In genomic region chr7:12017829-12018228, GRCm38 (mm10) we compare ENCODE assay signal across 20 mouse cellular contexts. TPM values are rescaled to one million over a fixed set of nuclear protein-coding genes. Genes with fewer than 3 reads are reported as not detected.
DNase-seq lines count a peak whose midpoint lies in the region; ATAC-seq and TF ChIP-seq lines count a peak whose summit lies in the region.
"Not testable (repeated sequence)": the region's sequence is repeated elsewhere in the genome, so short reads cannot be mapped to it uniquely, and the experiment has no call there.
"Had no signal": no experiment of that assay in that cellular context is flagged by ENCODE, and none has a peak within 500 bp of the region (broad histone marks: within the 10 kb centered on the region; RNA-seq: fewer than 3 reads in every experiment).

No protein-coding gene starts in this region.

- not testable (repeated sequence) for H3K27ac ChIP-seq in embryonic facial prominence, embryonic 15.5 days (replicated peaks); hindbrain, embryonic 12.5 days; kidney, postnatal 0 days; limb, embryonic 14.5 days (replicated peaks; ENCODE audit: low read depth, low read length); lung, postnatal 0 days (ENCODE audit: low read length); midbrain, embryonic 13.5 days; stomach, embryonic 16.5 days (ENCODE audit: low read length)

- not testable (repeated sequence) for DNase-seq in kidney, postnatal 0 days (ENCODE audit: low spot score); limb, embryonic 14.5 days (ENCODE audit: low spot score); lung, postnatal 0 days (ENCODE audit: low spot score)

- H3K9ac ChIP-seq in embryonic facial prominence, embryonic 15.5 days; hindbrain, embryonic 12.5 days; kidney, postnatal 0 days (ENCODE audit: low read depth, low read length); limb, embryonic 14.5 days (ENCODE audit: low read depth, low read length, severe bottlenecking); lung, postnatal 0 days (replicated peaks; ENCODE audit: low read depth); midbrain, embryonic 13.5 days (replicated peaks); stomach, embryonic 16.5 days (ENCODE audit: low read length): not testable (repeated sequence)

- WGBS in embryonic facial prominence, embryonic 15.5 days, result 86% methylated on average over 2 of the region's 2 CpGs
- 88% methylated on average over 2 of the region's 2 CpGs for WGBS in hindbrain, embryonic 12.5 days
- 77% methylated on average over 2 of the region's 2 CpGs for whole genome bisulfite sequencing in kidney, postnatal 0 days
- 80% methylated on average over 2 of the region's 2 CpGs for WGBS in limb, embryonic 14.5 days
- 72% methylated on average over 2 of the region's 2 CpGs for WGBS in lung, postnatal 0 days
- WGBS in midbrain, embryonic 13.5 days, result 81% methylated on average over 2 of the region's 2 CpGs
- 85% methylated on average over 2 of the region's 2 CpGs for WGBS in stomach, embryonic 16.5 days

- not testable (repeated sequence) for H3K4me3 ChIP-seq in embryonic facial prominence, embryonic 15.5 days (replicated peaks); hindbrain, embryonic 12.5 days; kidney, postnatal 0 days (replicated peaks; ENCODE audit: low read depth, low read length); limb, embryonic 14.5 days (replicated peaks; ENCODE audit: low read length); lung, postnatal 0 days (ENCODE audit: low read depth, low read length); midbrain, embryonic 13.5 days (replicated peaks); stomach, embryonic 16.5 days (replicated peaks; ENCODE audit: low read length)

- H3K9me3 ChIP-seq in embryonic facial prominence, embryonic 15.5 days (replicated peaks), result peaks cover 51% of the 10 kb centered on the region
- peaks cover 53% of the 10 kb centered on the region for H3K9me3 ChIP-seq in hindbrain, embryonic 12.5 days (replicated peaks)
- H3K9me3 ChIP-seq in kidney, postnatal 0 days (replicated peaks; ENCODE audit: low read length), result peaks cover 43% of the 10 kb centered on the region
- not testable (repeated sequence) for H3K9me3 ChIP-seq in limb, embryonic 14.5 days (ENCODE audit: control insufficient read depth, low read length)
- H3K9me3 ChIP-seq in lung, postnatal 0 days (ENCODE audit: low read length), result peaks cover 24% of the 10 kb centered on the region
- peaks cover 52% of the 10 kb centered on the region for H3K9me3 ChIP-seq in midbrain, embryonic 13.5 days
- H3K9me3 ChIP-seq in stomach, embryonic 16.5 days (replicated peaks; ENCODE audit: control insufficient read depth, low read length), result peaks cover 47% of the 10 kb centered on the region

- H3K36me3 ChIP-seq in embryonic facial prominence, embryonic 15.5 days; hindbrain, embryonic 12.5 days; kidney, postnatal 0 days (ENCODE audit: insufficient read depth, low read length); limb, embryonic 14.5 days (ENCODE audit: control insufficient read depth, insufficient read depth, low read length); lung, postnatal 0 days (ENCODE audit: insufficient read depth, low read length); midbrain, embryonic 13.5 days; stomach, embryonic 16.5 days (ENCODE audit: control insufficient read depth, insufficient read depth, low read length): not testable (repeated sequence)

- peak; percentile 74 for ATAC-seq in embryonic facial prominence, embryonic 15.5 days (ENCODE audit: insufficient number of reproducible peaks, low FRiP score, low TSS enrichment, low read depth)
- ATAC-seq in hindbrain, embryonic 12.5 days (ENCODE audit: low FRiP score), result peak; percentile 48; the same call in 1 of the 2 replicates
- peak; percentile 40; the same call in 1 of the 2 replicates for ATAC-seq in kidney, postnatal 0 days (replicated peaks; ENCODE audit: low FRiP score, low read depth)
- peak; percentile 57; the same call in 1 of the 2 replicates for ATAC-seq in limb, embryonic 14.5 days (ENCODE audit: low FRiP score, low read depth)
- ATAC-seq in lung, postnatal 0 days, result peak; percentile 23; the same call in 1 of the 2 replicates
- ATAC-seq in midbrain, embryonic 13.5 days, result peak; percentile 60; the same call in 1 of the 2 replicates
- 0 out of 2 replicates have a peak, but pooled peaks have one; percentile 37 for ATAC-seq in stomach, embryonic 16.5 days (ENCODE audit: insufficient read depth, low FRiP score)

- not testable (repeated sequence) for H3K4me2 ChIP-seq in embryonic facial prominence, embryonic 15.5 days (replicated peaks); hindbrain, embryonic 12.5 days (replicated peaks); kidney, postnatal 0 days (ENCODE audit: low read length); limb, embryonic 14.5 days (replicated peaks; ENCODE audit: low read depth, low read length, severe bottlenecking); lung, postnatal 0 days (replicated peaks; ENCODE audit: low read depth, low read length); midbrain, embryonic 13.5 days (replicated peaks); stomach, embryonic 16.5 days (ENCODE audit: low read depth, low read length)

- H3K27me3 ChIP-seq in embryonic facial prominence, embryonic 15.5 days; hindbrain, embryonic 12.5 days; kidney, postnatal 0 days (ENCODE audit: insufficient read depth, low read length); limb, embryonic 14.5 days (ENCODE audit: control insufficient read depth, insufficient read depth, low read length); lung, postnatal 0 days (replicated peaks; ENCODE audit: insufficient read depth, low read length); midbrain, embryonic 13.5 days; stomach, embryonic 16.5 days (ENCODE audit: control insufficient read depth, insufficient read depth, low read length): not testable (repeated sequence)

- not testable (repeated sequence) for TF ChIP-seq EP300 in lung, postnatal 0 days (IDR thresholded peaks at IDR 0.05)

- not testable (repeated sequence) for H3K4me1 ChIP-seq in embryonic facial prominence, embryonic 15.5 days; hindbrain, embryonic 12.5 days; kidney, postnatal 0 days (replicated peaks; ENCODE audit: insufficient read depth, low read length); limb, embryonic 14.5 days (ENCODE audit: control insufficient read depth, insufficient read depth, low read length); lung, postnatal 0 days (ENCODE audit: insufficient read depth, low read depth, low read length); midbrain, embryonic 13.5 days (replicated peaks); stomach, embryonic 16.5 days (ENCODE audit: control insufficient read depth, insufficient read depth, low read length)

- TF ChIP-seq POLR2A in limb, embryonic 14.5 days (IDR thresholded peaks at IDR 0.05; ENCODE audit: borderline replicate concordance, extremely low read depth, insufficient read depth, insufficient read length), result not testable (repeated sequence)

- not testable (repeated sequence) for TF ChIP-seq CTCF in kidney, postnatal 0 days (IDR thresholded peaks at IDR 0.05; ENCODE audit: low read depth); lung, postnatal 0 days (IDR thresholded peaks at IDR 0.05)

RNA-seq across cellular contexts. Expression of gene Vmn1r77, which starts 18.7 kb away (rescaled TPM):
- polyA plus RNA-seq in embryonic facial prominence, embryonic 15.5 days (2015; fragmentation: Nextera tagmentation; extraction: Ambion mirVana), result not detected in 2 replicates
- polyA plus RNA-seq in hindbrain, embryonic 12.5 days (2016; fragmentation: Nextera tagmentation; extraction: Ambion mirVana), result not detected in 2 replicates
- not detected in 2 replicates for polyA plus RNA-seq in kidney, postnatal 0 days (2015; fragmentation: Nextera tagmentation; extraction: Ambion mirVana)
- polyA plus RNA-seq in limb, embryonic 14.5 days (2012; rRNA removed), result not detected in 2 replicates
- polyA plus RNA-seq in limb, embryonic 14.5 days (2014; fragmentation: Nextera tagmentation; extraction: Ambion mirVana), result not detected in 2 replicates
- polyA plus RNA-seq in lung, postnatal 0 days (2015; fragmentation: Nextera tagmentation; extraction: Ambion mirVana), result not detected in 2 replicates
- polyA plus RNA-seq in midbrain, embryonic 13.5 days (2015; fragmentation: Nextera tagmentation; extraction: Ambion mirVana), result not detected in 2 replicates
- polyA plus RNA-seq in stomach, embryonic 16.5 days (2015; fragmentation: Nextera tagmentation; extraction: Ambion mirVana), result not detected in 2 replicates
- polyA plus RNA-seq: activated CD4-positive, CD25-positive, alpha-beta regulatory T cell, adult 4 months; brain, embryonic 14.5 days; cortical plate, adult 2 months; embryonic facial prominence, embryonic 10.5 days; embryonic facial prominence, embryonic 13.5 days; forebrain, embryonic 10.5 days; forebrain, embryonic 14.5 days; forebrain, postnatal 0 days; frontal cortex, adult 2 months; heart, embryonic 11.5 days; heart, embryonic 14.5 days; heart, postnatal 0 days; hindbrain, embryonic 14.5 days had no signal

Comparison
In these comparisons a context has a peak if more than half of its experiments do, and no peak if none do; other contexts are left out.
1. ATAC-seq: peak in every context shown above with its lines; median percentile 74 in embryonic facial prominence, embryonic 15.5 days; 60 in midbrain, embryonic 13.5 days; 57 in limb, embryonic 14.5 days; 48 in hindbrain, embryonic 12.5 days; 40 in kidney, postnatal 0 days; 37 in stomach, embryonic 16.5 days; 23 in lung, postnatal 0 days.